Mouse (Mus musculus): Measurements from ENCODE around the gene Tnfaip3. TPM values are rescaled to one million over a fixed set of nuclear protein-coding genes. Genes with fewer than 3 reads are reported as not detected.

Tnfaip3 gene
- total RNA-seq (2023) = 100 to 1,000 TPM; 269 to 464 TPM

DNA sequence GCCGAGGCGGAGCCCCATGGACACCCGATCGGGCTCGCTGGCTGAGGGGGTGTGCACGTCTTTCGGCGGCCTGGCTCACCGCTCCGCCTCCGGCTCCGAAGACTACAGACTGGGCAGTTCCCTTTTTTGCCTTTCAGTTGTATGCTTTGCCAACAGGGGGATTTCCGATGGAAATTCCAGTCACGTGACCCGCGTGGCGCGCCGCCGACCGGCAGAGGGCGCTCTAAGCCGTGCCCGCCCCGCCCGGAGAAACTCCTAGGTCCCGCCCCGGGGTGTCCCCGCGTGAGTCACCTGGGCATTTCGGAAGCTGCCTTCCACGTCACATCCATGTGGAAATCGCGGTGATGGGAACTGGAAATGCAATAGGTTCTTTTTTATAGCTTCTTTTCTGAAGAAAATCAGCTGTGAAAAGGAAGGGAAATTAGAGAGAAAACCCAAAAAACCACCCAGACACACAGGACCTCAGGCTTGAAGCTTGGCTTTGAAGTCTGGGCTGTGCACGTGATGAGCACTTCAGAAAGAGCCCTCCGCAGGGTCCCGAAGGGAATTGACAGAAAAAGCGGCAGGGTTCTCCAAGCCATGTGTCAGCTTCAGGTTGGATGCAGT is at the start of gene Tnfaip3:
Gene Tnfaip3, minus strand, starts transcription at position 401 of the 606 bp plus-strand sequence.

Other genes with a start within 250 kb of the Tnfaip3 start
- not detected for gene Gm4922, start 228.9 kb downstream of the Tnfaip3 start, total RNA-seq (2023)
- gene Perp, start 170.6 kb downstream of the Tnfaip3 start, total RNA-seq (2023) = 1 to 10 TPM in 1 of 2 experiments, not detected in 1; 1.2 TPM

All from B cell, adult 67 days (primary cell).